Mouse (Mus musculus) left cerebral cortex, postnatal 14 days (tissue): ENCODE data around the gene A930033H14Rik. TPM values are rescaled to one million over a fixed set of nuclear protein-coding genes. Genes with fewer than 3 reads are reported as not detected.

Source experiments
- DNase-seq, 2 experiments: peaks; one replicate each; pipeline ENCODE4 v3.0.0; 2021 to 2022; ENCODE audit warnings: low spot score in 2 of 2, mixed read lengths in 1 of 2
- intact Hi-C: fragments of 180-260 bp; cut with DNase I; formaldehyde crosslinking; loops from one replicate; pipeline ENCODE4 v1.15.1; 2025
- total RNA-seq, 2 experiments: library from RNA; stranded (reverse); gene quantifications; 2 replicates each; pipeline ENCODE4 v1.2.3; 2021

Gene A930033H14Rik
- total RNA-seq, 2 experiments from 2014 or later = 4.1 to 4.3 TPM

GRCm38 (mm10) chr10:69238311-69238710 is 25.4 kb upstream of the A930033H14Rik start:
- intact Hi-C loops = no loop called here
- DNase-seq = no peak

- no peak for DNase-seq
- intact Hi-C loops = no loop called here
Measured at GRCm38 (mm10) chr10:69237781-69238180, 24.9 kb upstream of the A930033H14Rik start.

DNA sequence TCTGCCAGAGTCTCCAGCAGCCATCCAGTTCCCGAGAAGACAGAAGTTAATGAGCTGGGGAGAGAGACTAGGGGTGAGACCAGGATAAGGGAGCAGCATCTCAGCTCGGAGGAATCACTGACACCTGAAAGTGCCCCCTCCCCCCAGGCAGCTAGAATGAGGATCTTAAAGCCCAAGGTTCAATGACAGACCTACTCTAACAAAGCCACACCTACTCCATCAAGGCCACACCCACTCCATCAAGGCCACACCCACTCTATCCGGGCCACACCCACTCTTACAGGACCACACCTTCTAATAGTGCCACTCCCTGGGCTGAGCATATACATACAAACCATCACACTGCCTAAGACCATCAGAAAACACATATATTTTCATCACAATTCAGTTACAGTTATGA is 24.3 kb upstream of the A930033H14Rik start:
- intact Hi-C loops = no loop called here
- DNase-seq = no peak

- intact Hi-C loops = no loop called here
- DNase-seq = no peak
Measured at GRCm38 (mm10) chr10:69225951-69226350, 13.1 kb upstream of the A930033H14Rik start.

- no peak for DNase-seq
- intact Hi-C loops = no loop called here
Measured at GRCm38 (mm10) chr10:69225471-69225870, 12.6 kb upstream of the A930033H14Rik start.

DNA sequence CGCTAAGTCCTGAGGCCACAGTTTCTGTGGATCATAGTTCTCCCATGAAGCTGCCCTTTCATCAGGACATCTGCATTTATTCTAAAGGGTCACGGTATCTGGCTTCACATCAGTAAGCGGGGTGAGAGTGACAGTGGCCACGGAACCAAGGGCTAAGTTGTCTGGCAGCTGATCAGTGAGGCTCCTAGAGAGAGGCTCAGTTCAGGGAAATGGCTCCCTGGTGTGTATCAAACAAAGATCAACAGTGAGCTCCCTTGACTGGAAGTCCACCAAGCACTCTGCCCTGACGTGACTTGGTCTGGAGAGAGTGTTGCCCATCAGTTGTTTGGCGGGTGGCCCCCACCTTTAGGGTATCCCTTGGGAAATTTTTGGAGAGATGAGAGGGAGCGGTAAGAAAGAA is 11.4 kb upstream of the A930033H14Rik start:
- intact Hi-C loops = no loop called here
- no peak for DNase-seq

GRCm38 (mm10) chr10:69223232-69223631 is 10.3 kb upstream of the A930033H14Rik start:
- intact Hi-C loops = no loop called here
- DNase-seq = no peak

- intact Hi-C loops = no loop called here
- DNase-seq = no peak
Measured at GRCm38 (mm10) chr10:69221955-69222354, 9.1 kb upstream of the A930033H14Rik start.

- no peak for DNase-seq
- intact Hi-C loops = no loop called here
Measured at GRCm38 (mm10) chr10:69221148-69221547, 8.2 kb upstream of the A930033H14Rik start.

- no peak for DNase-seq
- intact Hi-C loops = no loop called here
Measured at GRCm38 (mm10) chr10:69220296-69220695, 7.4 kb upstream of the A930033H14Rik start.

GRCm38 (mm10) chr10:69219289-69219626 is 6.4 kb upstream of the A930033H14Rik start:
- intact Hi-C loops = no loop called here
- DNase-seq = no peak

- DNase-seq = no peak
- intact Hi-C loops = no loop called here
Measured at GRCm38 (mm10) chr10:69218458-69219288, 5.8 kb upstream of the A930033H14Rik start.

DNA sequence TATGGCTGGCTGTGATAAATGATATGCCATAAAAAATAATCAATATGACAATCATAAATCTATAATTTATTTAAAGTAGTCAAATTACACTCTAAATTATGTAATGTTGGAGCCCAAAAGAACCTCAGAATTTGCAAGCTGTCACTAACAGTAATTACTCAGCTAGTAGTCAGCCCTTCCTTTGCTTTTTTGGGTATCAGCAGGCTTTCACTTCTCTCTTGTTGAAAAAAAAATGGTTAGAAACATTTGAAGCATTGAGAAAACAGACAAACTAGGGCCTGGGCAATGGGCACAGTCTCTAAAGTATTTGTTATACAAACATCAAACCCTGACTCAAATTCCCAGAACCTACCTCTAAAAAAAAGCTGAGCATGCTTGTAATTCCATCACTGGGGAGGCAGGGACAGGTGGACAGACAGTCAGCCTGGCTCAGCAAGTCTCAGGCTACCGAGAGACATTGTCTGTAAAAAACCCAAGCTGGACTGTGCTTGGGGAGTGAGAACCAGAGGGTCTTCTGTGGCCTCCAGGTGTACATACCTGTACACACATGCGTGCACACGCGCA is 4.3 kb upstream of the A930033H14Rik start:
- no peak for DNase-seq
- intact Hi-C loops = no loop called here

DNA sequence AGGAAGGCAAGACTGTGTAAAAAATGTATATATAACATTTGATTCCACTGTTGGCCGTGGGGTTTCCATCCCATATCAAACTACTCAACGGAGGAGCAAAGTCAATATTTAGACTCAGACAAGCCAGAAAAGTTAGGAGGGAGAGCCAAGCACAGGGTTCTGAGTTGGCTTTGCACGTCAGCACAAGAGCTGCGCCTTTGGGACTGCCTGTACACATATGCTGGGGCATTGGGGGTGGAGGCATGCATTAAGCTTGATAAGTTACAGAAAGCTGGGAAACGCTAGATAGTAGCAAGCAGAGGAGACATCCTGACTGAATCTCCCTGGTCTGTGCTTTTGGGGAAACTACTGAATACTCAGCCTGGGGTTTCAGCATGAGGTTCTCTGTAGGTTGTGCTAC is 1.1 kb upstream of the A930033H14Rik start:
- intact Hi-C loops = no loop called here
- no peak for DNase-seq

GRCm38 (mm10) chr10:69213451-69213877 is 566 bp upstream of the A930033H14Rik start:
- intact Hi-C loops = no loop called here
- DNase-seq = no peak

GRCm38 (mm10) chr10:69211976-69212375 is 922 bp downstream of the A930033H14Rik start:
- intact Hi-C loops = no loop called here
- DNase-seq = peak; percentile 34 to 35

- no peak for DNase-seq
- intact Hi-C loops = no loop called here
Measured at GRCm38 (mm10) chr10:69211560-69211959, 1.3 kb downstream of the A930033H14Rik start.

DNA sequence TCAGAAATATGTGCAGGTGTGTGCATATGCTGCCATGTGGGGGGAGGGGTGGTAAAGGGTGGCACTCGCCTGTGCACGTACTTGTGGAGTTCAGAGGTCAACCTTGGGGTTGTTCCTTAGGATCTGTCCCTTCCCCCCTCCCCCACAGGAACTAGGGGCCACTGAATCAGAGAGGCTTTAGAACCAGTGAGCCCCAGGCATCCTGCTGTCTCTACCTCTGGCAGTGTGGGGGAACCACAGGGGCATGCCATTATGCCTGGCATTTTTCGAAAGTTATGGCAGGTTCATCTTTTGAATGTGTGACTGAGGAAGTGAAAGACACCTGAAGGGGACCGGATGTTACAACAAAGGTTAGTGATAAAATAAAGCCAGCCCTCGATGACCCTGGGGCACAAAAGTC is 2.2 kb downstream of the A930033H14Rik start:
- intact Hi-C loops = no loop called here
- no peak for DNase-seq

DNA sequence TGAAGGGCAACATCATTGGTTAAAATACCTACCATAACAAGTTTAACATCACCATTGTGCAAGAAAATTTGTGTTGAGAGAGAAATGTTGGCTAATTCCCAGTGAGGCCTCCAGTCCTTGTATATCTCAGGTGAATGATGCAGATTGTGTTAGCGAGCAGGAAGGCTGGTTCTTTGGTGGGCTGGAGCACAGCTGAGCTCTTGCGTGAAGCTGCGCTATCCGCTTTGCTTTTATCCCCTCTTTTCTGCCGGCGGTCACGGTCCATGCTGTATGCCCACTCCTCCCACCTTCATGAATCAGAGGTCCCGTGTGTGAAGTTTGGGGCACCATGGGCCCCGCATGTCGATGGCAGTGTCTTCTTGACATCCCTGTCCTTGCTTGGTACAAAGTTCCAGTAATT is 2.9 kb downstream of the A930033H14Rik start:
- intact Hi-C loops = no loop called here

DNA sequence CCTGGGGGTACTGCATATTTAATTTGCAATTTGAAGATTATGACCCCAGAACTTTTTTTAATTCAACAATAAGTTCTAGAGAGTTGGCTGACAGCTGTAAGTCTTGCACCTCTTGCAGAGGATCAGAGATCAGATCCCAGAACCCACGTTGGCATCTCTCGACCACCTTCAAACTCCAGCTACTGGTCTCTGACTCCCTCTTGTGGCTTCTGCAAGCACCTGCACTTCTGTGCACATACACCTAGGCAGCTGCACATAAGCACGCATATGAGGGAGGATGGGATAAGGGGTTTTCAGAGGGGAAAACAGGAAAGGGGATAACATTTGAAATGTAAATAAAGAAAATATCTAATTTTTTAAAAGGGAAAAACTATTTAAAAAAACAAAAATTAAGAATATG is 4.2 kb downstream of the A930033H14Rik start:
- intact Hi-C loops = no loop called here
- no peak for DNase-seq

More for the DNA sequence above, 2.9 kb downstream of the A930033H14Rik start:
- no peak for DNase-seq

GRCm38 (mm10) chr10:69207981-69208630 is 4.8 kb downstream of the A930033H14Rik start:
- intact Hi-C loops = no loop called here

More at GRCm38 (mm10) chr10:69207981-69208630, 4.8 kb downstream of the A930033H14Rik start:
- no peak for DNase-seq
